8 mouse cellular contexts compared by ENCODE assay signal in the genomic region with DNA sequence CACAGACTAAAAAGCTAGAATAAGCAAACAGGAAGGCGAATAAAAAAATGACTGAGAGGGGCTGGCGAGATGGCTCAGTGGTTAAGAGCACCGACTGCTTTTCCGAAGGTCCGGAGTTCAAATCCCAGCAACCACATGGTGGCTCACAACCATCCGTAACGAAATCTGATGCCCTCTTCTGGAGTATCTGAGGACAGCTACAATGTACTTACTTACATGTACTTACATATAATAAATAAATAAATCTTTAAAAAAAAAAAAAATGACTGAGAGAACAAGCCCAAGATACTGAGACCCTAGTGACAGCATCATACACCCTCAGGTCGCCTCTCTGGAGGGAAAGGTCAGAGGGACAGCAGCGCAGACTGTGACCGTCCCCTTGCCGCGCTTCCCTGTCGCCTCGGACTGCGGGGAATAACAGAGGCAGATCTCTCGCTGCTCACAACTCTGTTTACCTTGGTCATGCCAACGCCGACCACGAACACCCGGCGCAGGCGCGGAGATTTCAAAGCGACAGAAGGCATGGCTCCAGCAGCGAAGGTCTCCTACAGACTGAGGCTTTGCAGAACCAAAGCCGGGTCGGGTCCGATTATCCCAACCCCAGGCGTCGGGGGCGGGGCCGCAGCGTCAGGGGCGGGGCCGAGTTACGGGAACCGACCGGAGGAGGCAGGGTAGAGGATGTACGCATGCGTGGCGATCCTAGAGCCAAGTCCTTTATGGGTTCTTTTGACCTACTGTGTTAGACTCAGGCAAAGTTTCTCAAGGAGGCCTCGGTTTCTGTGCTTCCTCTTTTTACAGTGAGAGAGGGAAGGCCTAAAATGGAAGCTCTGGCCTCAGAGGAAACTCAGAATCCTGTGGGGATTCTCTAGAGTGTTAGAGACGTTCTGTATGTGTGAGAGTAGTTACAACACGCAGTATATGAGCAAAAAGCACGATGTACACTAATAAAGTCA. TPM values are rescaled to one million over a fixed set of nuclear protein-coding genes. Genes with fewer than 3 reads are reported as not detected.
DNase-seq lines count a peak whose midpoint lies in the region; ATAC-seq lines count a peak whose summit lies in the region.

No protein-coding gene starts in this region.

- peak; percentile 97 for ATAC-seq in hindbrain, embryonic 16.5 days

- no peaks in the 10 kb centered on the region for H3K27me3 ChIP-seq in hindbrain, embryonic 16.5 days (replicated peaks; ENCODE audit: control insufficient read depth, insufficient read depth, low read length)

- H3K9ac ChIP-seq in hindbrain, embryonic 16.5 days (ENCODE audit: low read depth, low read length) = peak overlapping the region; percentile 76

- H3K27ac ChIP-seq in hindbrain, embryonic 16.5 days (ENCODE audit: low read depth, low read length) = peak overlapping the region; percentile 71
- peak overlapping the region; percentile 52 for H3K27ac ChIP-seq in macrophage

- H3K4me1 ChIP-seq in hindbrain, embryonic 16.5 days (ENCODE audit: control insufficient read depth, insufficient read depth, low read depth, low read length) = no peaks in the 10 kb centered on the region

- peak overlapping the region; percentile 66 for H3K4me3 ChIP-seq in hindbrain, embryonic 16.5 days (ENCODE audit: low read length)
- H3K4me3 ChIP-seq in macrophage (ENCODE audit: inconsistent target) = peak overlapping the region; percentile 68

- no peaks in the 10 kb centered on the region for H3K79me2 ChIP-seq in macrophage (ENCODE audit: inconsistent target)

- peak; percentile 96 for DNase-seq in R1 (ENCODE audit: low read depth, low spot score)
- peak; percentile 97 to 98 for DNase-seq in cerebellum, postnatal 25 days
- DNase-seq in frontal cortex, postnatal 36 days (ENCODE audit: low spot score in 2 of 2) = peak; percentile 94
- peak; percentile 95 for DNase-seq in left cerebral cortex, adult 18-20 months (ENCODE audit: low spot score in 2 of 2)
- DNase-seq in right cerebral cortex, adult 18-20 months = peak; percentile 93
- peak; percentile 73 for DNase-seq in urinary bladder, postnatal 10 days (ENCODE audit: low spot score)

- WGBS in hindbrain, embryonic 16.5 days = 11% methylated on average over 43 of the region's 45 CpGs
- 9% methylated on average over 39 of the region's 45 CpGs for WGBS in macrophage (ENCODE audit: missing documents)

- H3K9me3 ChIP-seq in hindbrain, embryonic 16.5 days (ENCODE audit: control insufficient read depth, low read length) = no peaks in the 10 kb centered on the region

- H3K4me2 ChIP-seq in hindbrain, embryonic 16.5 days (ENCODE audit: low read length) = peak overlapping the region; percentile 68

- no peaks in the 10 kb centered on the region for H3K36me3 ChIP-seq in hindbrain, embryonic 16.5 days (ENCODE audit: control insufficient read depth, insufficient read depth, low read length)
- no peaks in the 10 kb centered on the region for H3K36me3 ChIP-seq in macrophage (ENCODE audit: inconsistent target)

RNA-seq across cellular contexts. Expression of gene Podn, which starts 22.0 kb away (rescaled TPM):
- 0.29 and 0.62 TPM in 2 replicates for polyA plus RNA-seq in hindbrain, embryonic 16.5 days (2015; fragmentation: Nextera tagmentation; extraction: Ambion mirVana)
- 1 to 10 TPM; 8.2 to 9.3 TPM for total RNA-seq in left cerebral cortex, adult 18-20 months (2021)
- total RNA-seq in macrophage (2018; cell fraction: chromatin; rRNA removed) = 1 to 10 TPM in 1 of 26 experiments, not detected in 25; 4.2 TPM
- not detected for total RNA-seq in macrophage (2018; cell fraction: cytosol; rRNA removed)
- total RNA-seq in macrophage (2018; cell fraction: nucleus; rRNA removed) = 1 to 10 TPM in 1 of 26 experiments, not detected in 25; 1.2 TPM
- polyA plus RNA-seq in macrophage (2018) = not detected in 3 replicates

RNA-seq across cellular contexts. Expression of gene Scp2, which starts 26.6 kb away (rescaled TPM):
- polyA plus RNA-seq in hindbrain, embryonic 16.5 days (2015; fragmentation: Nextera tagmentation; extraction: Ambion mirVana) = 211 and 220 TPM in 2 replicates
- 100 to 1,000 TPM; 103 to 109 TPM for total RNA-seq in left cerebral cortex, adult 18-20 months (2021)
- 10 to 100 TPM in 21 of 26 experiments, 1 to 10 TPM in 5; 5.0 to 37.2 (median 16.7) TPM for total RNA-seq in macrophage (2018; cell fraction: chromatin; rRNA removed)
- total RNA-seq in macrophage (2018; cell fraction: cytosol; rRNA removed) = 100 to 1,000 TPM; 184 to 300 (median 225) TPM
- total RNA-seq in macrophage (2018; cell fraction: nucleus; rRNA removed) = 10 to 100 TPM; 25.7 to 88.1 (median 48.8) TPM
- polyA plus RNA-seq in macrophage (2018) = 200 to 307 TPM (median 256 TPM) in 3 replicates

RNA-seq across cellular contexts. Expression of gene Echdc2, which starts 47.0 kb away (rescaled TPM):
- 12.5 and 14.2 TPM in 2 replicates for polyA plus RNA-seq in hindbrain, embryonic 16.5 days (2015; fragmentation: Nextera tagmentation; extraction: Ambion mirVana)
- total RNA-seq in left cerebral cortex, adult 18-20 months (2021) = 10 to 100 TPM in 1 of 2 experiments, 1 to 10 TPM in 1; 8.9 to 10.7 TPM
- total RNA-seq in macrophage (2018; cell fraction: chromatin; rRNA removed) = 1 to 10 TPM in 1 of 26 experiments, not detected in 25; 1.5 TPM
- total RNA-seq in macrophage (2018; cell fraction: cytosol; rRNA removed) = not detected
- 1 to 10 TPM in 1 of 26 experiments, not detected in 25; 1.0 TPM for total RNA-seq in macrophage (2018; cell fraction: nucleus; rRNA removed)
- not detected in 3 replicates for polyA plus RNA-seq in macrophage (2018)

Comparison
In these comparisons a context has a peak if more than half of its experiments do, and no peak if none do; other contexts are left out.
1. Peak in every context shown above with its lines: DNase-seq, ATAC-seq, H3K4me3 ChIP-seq and H3K27ac ChIP-seq.
2. RNA of gene Echdc2, which starts 47.0 kb away (polyA plus RNA-seq): 12.5 to 14.2 TPM in hindbrain, embryonic 16.5 days; not detected in macrophage; every median in the first group is over 10 times any median in the second.